Mouse (Mus musculus): ENCODE data around the gene Kif7. TPM values are rescaled to one million over a fixed set of nuclear protein-coding genes. Genes with fewer than 3 reads are reported as not detected.
A peak's percentile ranks its signal among the peaks of the same experiment; 100 is the strongest.

Kif7 gene
- 3.0 and 3.5 TPM in 2 replicates for polyA plus RNA-seq (2015; fragmentation: Nextera tagmentation; extraction: Ambion mirVana)

GRCm38 (mm10) chr7:79715187-79715981, at the start of gene Kif7:
TSS of gene Kif7 (minus strand) at chr7:79715720.
- peak within 1 kb of the TSS; percentile 83 for H3K4me2 ChIP-seq
- WGBS, result 1% methylated on average over 49 of the region's 55 CpGs
- peak; percentile 91 for ATAC-seq
- H3K4me3 ChIP-seq, result peak within 1 kb of the TSS; percentile 67
- H3K36me3 ChIP-seq (ENCODE audit: poor library complexity, severe bottlenecking), result no peaks in the 10 kb centered on the region
- H3K9ac ChIP-seq, result peak within 1 kb of the TSS; percentile 77
- H3K27ac ChIP-seq, result no peak within 1 kb of the TSS
- H3K27me3 ChIP-seq, result peaks cover 26% of the 10 kb centered on the region
- H3K9me3 ChIP-seq (replicated peaks), result 0 out of 2 replicates have a peak, but pooled peaks cover 3% of the 10 kb centered on the region
- peaks cover 22% of the 10 kb centered on the region for H3K4me1 ChIP-seq

- H3K4me1 ChIP-seq, result no peaks in the 10 kb centered on the region
- no peaks in the 10 kb centered on the region for H3K36me3 ChIP-seq (ENCODE audit: poor library complexity, severe bottlenecking)
- no peaks in the 10 kb centered on the region for H3K9me3 ChIP-seq (replicated peaks)
- H3K4me3 ChIP-seq, result no peak overlapping the region
- H3K9ac ChIP-seq, result no peak overlapping the region
- ATAC-seq, result no peak
- no peak overlapping the region for H3K4me2 ChIP-seq
- H3K27me3 ChIP-seq, result no peaks in the 10 kb centered on the region
- 81% methylated on average over 8 of the region's 8 CpGs for WGBS
- no peak overlapping the region for H3K27ac ChIP-seq
Measured at GRCm38 (mm10) chr7:79762106-79762505, 46.6 kb upstream of the Kif7 start.

- Histone ChIP-seq H3K4me2 (no peak overlapping the region), H3K4me1 (no peaks in the 10 kb centered on the region), H3K9me3 (replicated peaks) (no peaks in the 10 kb centered on the region), H3K36me3 (ENCODE audit: poor library complexity, severe bottlenecking) (no peaks in the 10 kb centered on the region), H3K4me3 (no peak overlapping the region), H3K27ac (no peak overlapping the region), H3K27me3 (no peaks in the 10 kb centered on the region), H3K9ac (no peak overlapping the region)
- no peak for ATAC-seq
- WGBS, result 81% methylated on average over 5 of the region's 5 CpGs
Measured at GRCm38 (mm10) chr7:79761124-79761876, 45.8 kb upstream of the Kif7 start.

GRCm38 (mm10) chr7:79759766-79760165, 44.2 kb upstream of the Kif7 start:
- Histone ChIP-seq H3K27ac (no peak overlapping the region), H3K27me3 (no peaks in the 10 kb centered on the region), H3K4me2 (no peak overlapping the region), H3K9ac (no peak overlapping the region), H3K4me1 (no peaks in the 10 kb centered on the region), H3K36me3 (ENCODE audit: poor library complexity, severe bottlenecking) (no peaks in the 10 kb centered on the region), H3K4me3 (no peak overlapping the region), H3K9me3 (replicated peaks) (no peaks in the 10 kb centered on the region)
- no peak for ATAC-seq

GRCm38 (mm10) chr7:79758176-79758575, 42.7 kb upstream of the Kif7 start:
- Histone ChIP-seq H3K27ac (no peak overlapping the region), H3K4me1 (no peaks in the 10 kb centered on the region), H3K4me2 (no peak overlapping the region), H3K4me3 (no peak overlapping the region), H3K27me3 (no peaks in the 10 kb centered on the region), H3K9me3 (replicated peaks) (no peaks in the 10 kb centered on the region), H3K9ac (no peak overlapping the region), H3K36me3 (ENCODE audit: poor library complexity, severe bottlenecking) (no peaks in the 10 kb centered on the region)
- 80% methylated on average over 6 of the region's 6 CpGs for WGBS
- no peak for ATAC-seq

GRCm38 (mm10) chr7:79756334-79756733, 40.8 kb upstream of the Kif7 start:
- Histone ChIP-seq H3K4me2 (no peak overlapping the region), H3K9ac (no peak overlapping the region), H3K4me3 (no peak overlapping the region), H3K4me1 (no peaks in the 10 kb centered on the region), H3K27me3 (no peaks in the 10 kb centered on the region), H3K9me3 (replicated peaks) (no peaks in the 10 kb centered on the region), H3K27ac (no peak overlapping the region), H3K36me3 (ENCODE audit: poor library complexity, severe bottlenecking) (no peaks in the 10 kb centered on the region)
- 55% methylated on average over 2 of the region's 2 CpGs for WGBS
- ATAC-seq, result no peak

GRCm38 (mm10) chr7:79749511-79749910, 34.0 kb upstream of the Kif7 start:
- H3K4me2 ChIP-seq, result no peak overlapping the region
- no peaks in the 10 kb centered on the region for H3K27me3 ChIP-seq
- no peaks in the 10 kb centered on the region for H3K9me3 ChIP-seq (replicated peaks)
- no peak overlapping the region for H3K9ac ChIP-seq
- H3K4me1 ChIP-seq, result no peaks in the 10 kb centered on the region
- no peak for ATAC-seq
- no peak overlapping the region for H3K4me3 ChIP-seq
- WGBS, result 89% methylated on average over 6 of the region's 6 CpGs
- H3K36me3 ChIP-seq (ENCODE audit: poor library complexity, severe bottlenecking), result no peaks in the 10 kb centered on the region
- no peak overlapping the region for H3K27ac ChIP-seq

- no peak overlapping the region for H3K9ac ChIP-seq
Measured at GRCm38 (mm10) chr7:79747659-79748058, 32.1 kb upstream of the Kif7 start.

GRCm38 (mm10) chr7:79744585-79744984, 29.1 kb upstream of the Kif7 start:
- Histone ChIP-seq H3K4me2 (no peak overlapping the region), H3K9me3 (replicated peaks) (no peaks in the 10 kb centered on the region), H3K36me3 (ENCODE audit: poor library complexity, severe bottlenecking) (no peaks in the 10 kb centered on the region), H3K4me3 (no peak overlapping the region), H3K4me1 (peaks cover 13% of the 10 kb centered on the region; the same call in 1 of the 2 replicates), H3K27ac (no peak overlapping the region), H3K27me3 (no peaks in the 10 kb centered on the region), H3K9ac (no peak overlapping the region)
- WGBS, result 87% methylated on average over 5 of the region's 5 CpGs
- no peak for ATAC-seq

More at GRCm38 (mm10) chr7:79747659-79748058, 32.1 kb upstream of the Kif7 start:
- H3K36me3 ChIP-seq (ENCODE audit: poor library complexity, severe bottlenecking), result no peaks in the 10 kb centered on the region
- no peak overlapping the region for H3K27ac ChIP-seq
- WGBS, result 83% methylated on average over 6 of the region's 6 CpGs
- no peaks in the 10 kb centered on the region for H3K9me3 ChIP-seq (replicated peaks)
- peaks cover 8% of the 10 kb centered on the region; the same call in 1 of the 2 replicates for H3K4me1 ChIP-seq
- no peaks in the 10 kb centered on the region for H3K27me3 ChIP-seq
- H3K4me3 ChIP-seq, result no peak overlapping the region
- H3K4me2 ChIP-seq, result no peak overlapping the region
- no peak for ATAC-seq

GRCm38 (mm10) chr7:79744051-79744450, 28.5 kb upstream of the Kif7 start:
- Histone ChIP-seq H3K4me2 (no peak overlapping the region), H3K9ac (no peak overlapping the region), H3K36me3 (ENCODE audit: poor library complexity, severe bottlenecking) (no peaks in the 10 kb centered on the region), H3K4me1 (peaks cover 13% of the 10 kb centered on the region; the same call in 1 of the 2 replicates), H3K9me3 (replicated peaks) (no peaks in the 10 kb centered on the region), H3K4me3 (no peak overlapping the region), H3K27ac (no peak overlapping the region), H3K27me3 (no peaks in the 10 kb centered on the region)
- 91% methylated on average over 9 of the region's 9 CpGs for WGBS
- no peak for ATAC-seq

GRCm38 (mm10) chr7:79742659-79743536, 27.4 kb upstream of the Kif7 start, which contains the start of the genes Pex11a and Wdr93:
TSS of gene Pex11a (minus strand) at chr7:79743131.
TSS of gene Wdr93 (plus strand) at chr7:79743163.
- peak within 1 kb of the TSS; percentile 65 for H3K9ac ChIP-seq
- 3% methylated on average over 46 of the region's 46 CpGs for WGBS
- ATAC-seq, result peak; percentile 94

More at GRCm38 (mm10) chr7:79742659-79743536, 27.4 kb upstream of the Kif7 start, which contains the start of the genes Pex11a and Wdr93:
- no peak within 1 kb of the TSS for H3K27ac ChIP-seq
- peak within 1 kb of the TSS; percentile 97 for H3K4me2 ChIP-seq
- 0 out of 2 replicates have a peak, but pooled peaks cover 3% of the 10 kb centered on the region for H3K36me3 ChIP-seq (ENCODE audit: poor library complexity, severe bottlenecking)
- no peaks in the 10 kb centered on the region for H3K9me3 ChIP-seq (replicated peaks)
- H3K4me1 ChIP-seq, result peaks cover 13% of the 10 kb centered on the region; the same call in 1 of the 2 replicates
- H3K4me3 ChIP-seq, result peak within 1 kb of the TSS; percentile 56
- no peaks in the 10 kb centered on the region for H3K27me3 ChIP-seq
